Mouse (Mus musculus) liver, embryonic 15.5 days (tissue): ENCODE data around the gene Chit1. TPM values are rescaled to one million over a fixed set of nuclear protein-coding genes. Genes with fewer than 3 reads are reported as not detected.

Experiments used
- ATAC-seq: fragments of 200-750 bp; cut with Nextera tagmentation; 2 replicates; pipeline ENCODE4 v1.8.0; 2017; ENCODE audit warnings: moderate number of reproducible peaks, mild to moderate bottlenecking, moderate library complexity; ENCODE audit not compliant: insufficient read depth
- H3K27ac ChIP-seq: fragments of 300-500 bp; sonication (generic); replicated peaks from 2 replicates; pipeline ENCODE4 v1.5.1; 2015; ENCODE audit warnings: mild to moderate bottlenecking, inconsistent platforms
- H3K27me3 ChIP-seq: fragments of 300-500 bp; sonication (generic); 2 replicates; pipeline ENCODE4 v1.6.1; 2015; ENCODE audit warnings: mild to moderate bottlenecking, inconsistent platforms
- H3K36me3 ChIP-seq: fragments of 300-500 bp; sonication (generic); replicated peaks from 2 replicates; pipeline ENCODE4 v1.6.1; 2015; ENCODE audit warnings: moderate library complexity, mild to moderate bottlenecking, inconsistent platforms
- H3K4me1 ChIP-seq: fragments of 300-500 bp; sonication (generic); replicated peaks from 2 replicates; pipeline ENCODE4 v1.6.1; 2015; ENCODE audit warnings: inconsistent platforms
- H3K4me2 ChIP-seq: fragments of 300-500 bp; sonication (generic); 2 replicates; pipeline ENCODE4 v1.6.1; 2015; ENCODE audit warnings: moderate library complexity, mild to moderate bottlenecking, inconsistent platforms
- H3K4me3 ChIP-seq: fragments of 300-500 bp; sonication (generic); replicated peaks from 2 replicates; pipeline ENCODE4 v1.5.1; 2015; ENCODE audit warnings: mild to moderate bottlenecking, inconsistent platforms
- H3K9ac ChIP-seq: fragments of 300-500 bp; sonication (generic); 2 replicates; pipeline ENCODE4 v1.6.1; 2015; ENCODE audit warnings: moderate library complexity, mild to moderate bottlenecking, inconsistent platforms
- H3K9me3 ChIP-seq: fragments of 300-500 bp; sonication (generic); replicated peaks from 2 replicates; pipeline ENCODE4 v1.6.1; 2016; ENCODE audit warnings: inconsistent platforms
- WGBS: fragments of 180-500 bp; shearing (Covaris S2); methylation state at CpG from one replicate; pipeline ENCODE4 v1.1.7; 2015; ENCODE audit warnings: mixed read lengths; ENCODE audit not compliant: insufficient replicate concordance; 5-methylcytosine and 5-hydroxymethylcytosine counted together
- polyA plus RNA-seq: library from polyadenylated mRNA; unstranded; fragments of >200 nt; fragmentation: Nextera tagmentation; extraction: Ambion mirVana; gene quantifications from 2 replicates; pipeline ENCODE4 v1.2.1, GENCODE M21; 2015

The Chit1 gene
- polyA plus RNA-seq, 1 experiment from 2014 or later, result 0.07 TPM

GRCm38 (mm10) chr1:134164454-134164853 lies 53.4 kb downstream of the Chit1 start:
- Histone ChIP-seq H3K27me3 (no peaks in the 10 kb centered on the region), H3K9ac (no peak overlapping the region), H3K27ac (no peak overlapping the region; the same call in 1 of the 2 replicates), H3K4me1 (peaks cover 5% of the 10 kb centered on the region; the same call in 1 of the 2 replicates), H3K4me3 (no peak overlapping the region), H3K4me2 (no peak overlapping the region), H3K9me3 (no peaks in the 10 kb centered on the region), H3K36me3 (no peaks in the 10 kb centered on the region)
- no peak for ATAC-seq
- WGBS, result 42% methylated on average over 4 of the region's 4 CpGs

- no peaks in the 10 kb centered on the region for H3K27me3 ChIP-seq
- no peak for ATAC-seq
- 64% methylated on average over 3 of the region's 3 CpGs for WGBS
These were observed 55.5 kb downstream of the Chit1 start for GRCm38 (mm10) chr1:134166547-134166946.

GRCm38 (mm10) chr1:134167416-134168305 lies 56.6 kb downstream of the Chit1 start:
- no peak overlapping the region for H3K9ac ChIP-seq
- H3K27ac ChIP-seq, result no peak overlapping the region
- H3K4me3 ChIP-seq, result no peak overlapping the region
- H3K4me2 ChIP-seq, result no peak overlapping the region
- 41% methylated on average over 14 of the region's 14 CpGs for WGBS
- H3K36me3 ChIP-seq, result no peaks in the 10 kb centered on the region
- no peaks in the 10 kb centered on the region for H3K27me3 ChIP-seq
- no peaks in the 10 kb centered on the region for H3K9me3 ChIP-seq
- no peak for ATAC-seq
- peaks cover 5% of the 10 kb centered on the region; the same call in 1 of the 2 replicates for H3K4me1 ChIP-seq

More at GRCm38 (mm10) chr1:134166547-134166946, 55.5 kb downstream of the Chit1 start:
- H3K4me2 ChIP-seq, result no peak overlapping the region
- H3K27ac ChIP-seq, result no peak overlapping the region
- no peaks in the 10 kb centered on the region for H3K36me3 ChIP-seq
- H3K9ac ChIP-seq, result no peak overlapping the region
- H3K9me3 ChIP-seq, result no peaks in the 10 kb centered on the region
- no peak overlapping the region for H3K4me3 ChIP-seq
- H3K4me1 ChIP-seq, result peaks cover 5% of the 10 kb centered on the region; the same call in 1 of the 2 replicates

- no peak overlapping the region for H3K9ac ChIP-seq
- peaks cover 5% of the 10 kb centered on the region; the same call in 1 of the 2 replicates for H3K4me1 ChIP-seq
- H3K4me2 ChIP-seq, result no peak overlapping the region
- peak; percentile 18; the same call in 1 of the 2 replicates for ATAC-seq
- no peaks in the 10 kb centered on the region for H3K36me3 ChIP-seq
- no peaks in the 10 kb centered on the region for H3K27me3 ChIP-seq
- no peak overlapping the region for H3K27ac ChIP-seq
- no peaks in the 10 kb centered on the region for H3K9me3 ChIP-seq
- WGBS, result 45% methylated on average over 3 of the region's 3 CpGs
- no peak overlapping the region for H3K4me3 ChIP-seq
These were observed 57.5 kb downstream of the Chit1 start for GRCm38 (mm10) chr1:134168567-134168966.

GRCm38 (mm10) chr1:134168985-134169697 lies 58.1 kb downstream of the Chit1 start:
- Histone ChIP-seq H3K36me3 (no peaks in the 10 kb centered on the region), H3K4me3 (no peak overlapping the region), H3K9ac (no peak overlapping the region), H3K9me3 (no peaks in the 10 kb centered on the region), H3K4me1 (peaks cover 5% of the 10 kb centered on the region; the same call in 1 of the 2 replicates), H3K4me2 (no peak overlapping the region), H3K27me3 (no peaks in the 10 kb centered on the region), H3K27ac (no peak overlapping the region)
- ATAC-seq, result no peak
- WGBS, result 70% methylated on average over 8 of the region's 8 CpGs

GRCm38 (mm10) chr1:134173081-134173480 lies 62.0 kb downstream of the Chit1 start:
- ATAC-seq, result no peak
- Histone ChIP-seq H3K27me3 (no peaks in the 10 kb centered on the region), H3K9ac (no peak overlapping the region), H3K27ac (no peak overlapping the region), H3K4me3 (no peak overlapping the region), H3K36me3 (no peaks in the 10 kb centered on the region), H3K9me3 (no peaks in the 10 kb centered on the region), H3K4me1 (peaks cover 5% of the 10 kb centered on the region; the same call in 1 of the 2 replicates), H3K4me2 (no peak overlapping the region)
- WGBS, result 64% methylated on average over 7 of the region's 7 CpGs

- Histone ChIP-seq H3K4me1 (no peaks in the 10 kb centered on the region), H3K9ac (no peak overlapping the region), H3K27me3 (no peaks in the 10 kb centered on the region), H3K36me3 (no peaks in the 10 kb centered on the region), H3K4me3 (no peak overlapping the region), H3K9me3 (no peaks in the 10 kb centered on the region), H3K27ac (no peak overlapping the region), H3K4me2 (no peak overlapping the region)
- WGBS, result 70% methylated on average over 5 of the region's 5 CpGs
- no peak for ATAC-seq
These were observed 66.9 kb downstream of the Chit1 start for GRCm38 (mm10) chr1:134177976-134178375.

- Histone ChIP-seq H3K4me2 (no peak within 1 kb of the TSS), H3K36me3 (no peaks in the 10 kb centered on the region), H3K4me1 (no peaks in the 10 kb centered on the region), H3K9me3 (no peaks in the 10 kb centered on the region), H3K27ac (no peak within 1 kb of the TSS), H3K27me3 (no peaks in the 10 kb centered on the region), H3K4me3 (no peak within 1 kb of the TSS; the same call in 1 of the 2 replicates), H3K9ac (no peak within 1 kb of the TSS)
- ATAC-seq, result no peak
- 56% methylated on average over 4 of the region's 4 CpGs for WGBS
These were observed 71.0 kb downstream of the Chit1 start, which contains the start of gene Chil1 for GRCm38 (mm10) chr1:134182025-134182424. Gene Chil1 (plus strand): TSS chr1:134182176.

GRCm38 (mm10) chr1:134184089-134184488 lies 73.0 kb downstream of the Chit1 start:
- ATAC-seq, result no peak
- no peaks in the 10 kb centered on the region for H3K36me3 ChIP-seq

GRCm38 (mm10) chr1:134188217-134188616 lies 77.2 kb downstream of the Chit1 start:
- no peak for ATAC-seq
- WGBS, result 59% methylated on average over 5 of the region's 5 CpGs
- H3K27me3 ChIP-seq, result peaks cover 22% of the 10 kb centered on the region
- no peak overlapping the region for H3K27ac ChIP-seq
- H3K36me3 ChIP-seq, result no peaks in the 10 kb centered on the region
- no peak overlapping the region for H3K9ac ChIP-seq
- H3K4me2 ChIP-seq, result no peak overlapping the region
- H3K4me1 ChIP-seq, result no peaks in the 10 kb centered on the region
- no peaks in the 10 kb centered on the region for H3K9me3 ChIP-seq
- H3K4me3 ChIP-seq, result no peak overlapping the region

More at GRCm38 (mm10) chr1:134184089-134184488, 73.0 kb downstream of the Chit1 start:
- peaks cover 10% of the 10 kb centered on the region for H3K27me3 ChIP-seq
- WGBS, result 44% methylated on average over 4 of the region's 4 CpGs
- no peak overlapping the region for H3K27ac ChIP-seq
- H3K9me3 ChIP-seq, result no peaks in the 10 kb centered on the region
- no peak overlapping the region for H3K9ac ChIP-seq
- H3K4me3 ChIP-seq, result peak overlapping the region; percentile 10; the same call in 1 of the 2 replicates
- no peaks in the 10 kb centered on the region for H3K4me1 ChIP-seq
- H3K4me2 ChIP-seq, result no peak overlapping the region
